Mouse (Mus musculus) cerebellum, adult 2 months (tissue): ENCODE data around the gene Tax1bp1. TPM values are rescaled to one million over a fixed set of nuclear protein-coding genes. Genes with fewer than 3 reads are reported as not detected.

ENCODE experiments used
- DNase-seq, 2 experiments: peaks; one replicate each; pipeline ENCODE4 v3.0.0; 2021
- H3K27ac ChIP-seq: fragments of 200-500 bp; 2 replicates; pipeline ENCODE4 v1.5.1; 2012; ENCODE audit warnings: low read length, control low read depth, inconsistent platforms; ENCODE audit not compliant: insufficient read depth
- H3K27me3 ChIP-seq: fragments of 200-500 bp; 2 replicates; pipeline ENCODE4 v1.6.1; 2012; ENCODE audit warnings: inconsistent platforms, mild to moderate bottlenecking, low read length, moderate library complexity; ENCODE audit not compliant: control insufficient read depth, insufficient read depth
- H3K4me1 ChIP-seq: fragments of 200-500 bp; 2 replicates; pipeline ENCODE4 v1.6.1; 2011; ENCODE audit warnings: low read length; ENCODE audit not compliant: control insufficient read depth, insufficient read depth
- H3K4me3 ChIP-seq: fragments of 200-500 bp; replicated peaks from 2 replicates; pipeline ENCODE3; 2011; ENCODE audit warnings: mild to moderate bottlenecking, low read depth, low read length, control low read depth; ENCODE audit not compliant: insufficient read depth
- CTCF ChIP-seq: fragments of 200-500 bp; IDR thresholded peaks from 2 replicates; pipeline ENCODE4 v1.5.1; 2011; ENCODE audit warnings: low read depth, mild to moderate bottlenecking, control low read depth, low read length, moderate library complexity, borderline replicate concordance; ENCODE audit not compliant: insufficient read depth
- POLR2A ChIP-seq: fragments of 200-500 bp; IDR thresholded peaks from 2 replicates; pipeline ENCODE4 v1.6.1; 2011; ENCODE audit warnings: low read length, control low read depth, borderline replicate concordance; ENCODE audit not compliant: insufficient read depth
- WGBS: fragments of 180-500 bp; shearing (Covaris S2); methylation state at CpG from one replicate; pipeline ENCODE4 v1.1.7; 2018; 5-methylcytosine and 5-hydroxymethylcytosine counted together
- polyA plus RNA-seq: library from polyadenylated mRNA; depleted of rRNA; stranded (reverse); fragments of >200 nt; gene quantifications from 2 replicates; pipeline ENCODE4 v1.2.3, GENCODE M21; 2012; rRNA removed

The Tax1bp1 gene
- polyA plus RNA-seq, 1 experiment = 90.6 TPM

DNA sequence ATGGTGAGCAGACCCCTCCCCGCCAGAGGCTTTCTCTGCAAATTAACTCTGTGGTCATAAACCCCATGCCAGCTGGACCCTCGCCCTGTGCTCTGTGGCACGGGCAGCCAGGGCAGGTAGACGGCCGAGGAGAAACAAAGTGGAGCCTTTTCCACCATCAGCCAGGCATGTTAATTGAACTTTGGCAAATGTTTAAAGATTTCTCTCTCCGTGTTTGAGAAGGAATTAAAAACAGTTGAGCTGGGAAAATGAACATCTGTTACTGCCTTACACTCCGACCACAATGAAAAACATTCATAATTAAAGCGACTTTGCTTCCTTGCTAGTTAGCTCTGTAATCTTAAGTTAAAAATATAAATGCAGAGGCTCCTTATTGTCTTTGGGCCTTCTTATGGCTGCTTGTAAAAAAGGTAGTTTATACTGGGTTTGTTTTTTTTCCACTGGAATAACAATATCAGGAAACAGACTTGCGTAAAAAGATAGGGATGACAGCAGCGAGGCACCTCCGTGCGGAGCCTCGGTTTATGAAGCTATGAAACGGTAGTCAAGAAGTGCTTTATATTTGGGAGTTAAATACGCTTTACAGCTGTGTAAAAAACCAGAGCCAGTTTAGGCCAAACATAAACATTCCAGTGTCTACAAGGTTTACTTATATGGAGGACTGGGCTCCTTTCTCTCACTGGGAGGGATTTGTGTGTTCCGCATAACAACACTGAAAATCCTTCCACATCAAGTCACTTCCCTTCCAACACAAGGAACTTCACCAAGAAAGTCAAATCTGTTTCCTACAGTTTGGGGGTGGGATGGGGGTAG, 81.7 kb downstream of the Tax1bp1 start:
- Histone ChIP-seq H3K27me3 (no peaks in the 10 kb centered on the region), H3K4me3 (no peak overlapping the region), H3K27ac (no peak overlapping the region), H3K4me1 (peaks cover 17% of the 10 kb centered on the region)
- no peak for DNase-seq
- 80% methylated on average over 16 of the region's 16 CpGs for WGBS
- TF ChIP-seq CTCF (no peak), POLR2A (no peak)

DNA sequence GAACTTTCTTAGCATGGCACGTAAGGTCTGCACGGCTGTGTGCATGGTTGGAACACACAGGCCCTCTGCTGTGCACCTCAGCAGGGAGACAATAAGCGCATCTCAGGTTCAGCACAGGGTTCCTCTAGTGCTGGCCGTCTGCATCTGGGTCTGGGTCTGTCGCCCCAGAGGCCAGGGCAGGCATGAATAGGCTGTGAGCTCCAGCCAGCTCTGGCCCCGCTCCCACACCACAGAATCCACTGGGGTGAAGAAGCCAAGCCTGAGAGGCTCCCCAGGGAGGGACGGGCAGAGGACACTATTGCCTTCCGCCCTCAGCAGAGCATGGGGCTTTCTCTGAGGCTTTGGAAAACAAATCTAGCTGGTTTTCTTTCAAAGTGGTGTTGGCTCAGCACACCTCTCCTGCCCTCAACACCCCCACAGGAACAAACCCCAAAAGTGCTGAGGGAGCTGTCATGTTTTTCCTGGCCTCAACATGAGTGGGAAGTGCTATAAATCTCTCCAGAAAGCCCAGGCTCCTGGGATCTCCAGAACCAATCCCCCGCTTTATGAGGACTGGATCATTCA, 82.6 kb downstream of the Tax1bp1 start:
- TF ChIP-seq POLR2A (no peak), CTCF (no peak)
- peak; percentile 23 to 38 for DNase-seq
- H3K4me3 ChIP-seq = no peak overlapping the region
- WGBS = 71% methylated on average over 9 of the region's 9 CpGs
- H3K27me3 ChIP-seq = no peaks in the 10 kb centered on the region
- no peak overlapping the region for H3K27ac ChIP-seq
- H3K4me1 ChIP-seq = peaks cover 17% of the 10 kb centered on the region

DNA sequence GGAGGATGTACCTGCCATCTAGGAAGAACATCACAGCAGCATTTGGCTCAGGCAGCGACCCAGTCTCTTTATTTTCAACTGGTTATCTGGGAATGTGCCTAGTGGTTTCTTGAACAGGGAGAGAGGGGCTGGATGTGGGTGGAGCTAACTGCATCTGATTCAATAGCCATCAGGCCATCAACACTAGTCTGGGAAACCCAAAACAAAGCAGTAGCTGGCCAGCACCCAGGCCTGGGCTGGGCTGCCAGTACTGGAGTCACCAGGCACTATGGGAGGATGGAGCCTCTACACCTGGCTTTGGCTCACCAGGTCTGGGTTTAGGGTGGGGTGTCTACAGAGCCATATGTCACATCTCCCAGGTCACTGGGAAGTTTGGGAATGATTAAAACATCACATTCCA, 83.2 kb downstream of the Tax1bp1 start:
- Histone ChIP-seq H3K27ac (no peak overlapping the region), H3K4me3 (no peak overlapping the region), H3K27me3 (no peaks in the 10 kb centered on the region), H3K4me1 (peaks cover 17% of the 10 kb centered on the region)
- DNase-seq = peak; percentile 23 to 53
- TF ChIP-seq CTCF (no peak), POLR2A (no peak)
- 74% methylated on average over 1 of the region's 1 CpGs for WGBS

DNA sequence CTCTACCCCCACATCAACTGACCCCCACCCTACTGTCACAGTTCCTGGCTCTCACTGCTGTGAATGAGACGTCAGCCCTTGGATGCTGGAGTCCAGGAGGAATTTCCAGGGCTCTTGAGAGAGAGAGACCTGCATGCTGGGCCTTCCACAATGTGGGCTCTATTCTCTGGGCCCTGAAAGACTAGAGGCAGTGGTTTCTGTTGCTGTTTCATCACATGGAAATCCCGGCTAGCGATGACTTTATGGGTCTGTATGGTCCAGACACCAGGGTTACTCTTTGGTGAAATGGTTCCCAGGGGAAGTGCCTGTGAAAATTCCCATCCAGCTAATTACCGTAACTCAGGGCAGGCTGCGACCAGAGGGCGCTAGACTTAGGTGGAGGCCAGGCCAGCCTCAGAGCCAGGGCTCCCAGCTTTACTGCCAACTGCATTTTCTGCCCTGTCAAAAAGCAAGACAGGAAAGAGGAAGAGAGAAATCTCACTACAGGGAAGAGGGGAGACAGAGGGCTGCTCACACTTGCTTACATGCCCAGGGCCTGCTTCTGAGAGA, 83.8 kb downstream of the Tax1bp1 start:
- peak; percentile 23; the same call in 1 of the 2 replicates for TF ChIP-seq CTCF
- no peak for TF ChIP-seq POLR2A
- WGBS = 69% methylated on average over 6 of the region's 6 CpGs

DNA sequence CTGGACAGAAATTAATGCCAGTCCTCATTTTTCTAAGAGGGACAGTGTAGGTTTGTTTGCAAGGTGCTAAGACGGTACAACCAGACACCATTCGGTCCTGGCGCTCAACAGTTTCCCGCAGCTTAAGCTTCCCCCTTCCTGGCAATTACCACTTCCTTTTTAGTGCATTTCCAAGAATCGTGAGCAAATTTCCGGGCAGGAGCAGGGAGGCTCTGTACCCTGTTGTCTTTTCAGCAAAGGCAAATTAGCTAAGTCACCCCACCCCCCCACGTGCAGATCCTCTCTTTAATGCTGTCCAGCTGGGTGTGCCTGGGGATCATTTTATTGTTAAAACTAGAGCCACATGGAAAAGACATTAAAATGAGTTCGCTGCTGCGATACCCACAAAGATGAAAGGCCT, 88.7 kb downstream of the Tax1bp1 start:
- Histone ChIP-seq H3K4me1 (peaks cover 15% of the 10 kb centered on the region), H3K27ac (no peak overlapping the region), H3K4me3 (no peak overlapping the region), H3K27me3 (no peaks in the 10 kb centered on the region)
- 69% methylated on average over 9 of the region's 9 CpGs for WGBS
- no peak for DNase-seq
- TF ChIP-seq CTCF = no peak

More for the DNA sequence above, 83.8 kb downstream of the Tax1bp1 start:
- Histone ChIP-seq H3K4me3 (no peak overlapping the region), H3K27me3 (no peaks in the 10 kb centered on the region), H3K27ac (no peak overlapping the region), H3K4me1 (peaks cover 17% of the 10 kb centered on the region)
- DNase-seq = peak; percentile 23 to 32

DNA sequence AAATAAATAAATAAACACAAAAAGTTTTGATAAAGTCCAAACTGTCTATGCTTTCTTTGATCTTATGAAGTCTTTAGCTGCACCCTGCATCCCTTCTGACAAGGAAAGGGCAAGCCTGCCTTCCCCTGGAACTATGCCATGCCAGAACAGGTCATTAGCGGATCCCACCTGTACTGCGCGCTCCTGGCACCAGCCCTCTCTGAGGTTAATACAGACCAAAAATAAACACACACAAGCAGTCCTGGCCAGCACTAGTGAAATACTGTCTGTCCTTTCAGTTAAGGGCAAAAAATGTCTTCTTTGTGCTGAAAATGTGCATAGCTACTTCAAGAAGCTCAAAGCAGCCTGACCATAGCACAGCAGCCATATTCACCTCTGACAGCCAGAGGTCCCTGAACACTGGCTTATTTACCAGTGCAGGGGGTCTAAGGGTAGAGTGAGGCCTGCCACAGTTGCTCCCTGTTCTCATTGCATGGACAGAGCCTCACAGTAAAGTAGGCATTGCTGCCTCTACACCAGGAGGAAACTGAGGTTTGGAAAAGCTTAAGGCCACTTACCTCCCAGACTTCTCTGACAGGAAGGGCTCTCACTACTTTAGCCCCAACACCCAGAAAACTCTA, 91.8 kb downstream of the Tax1bp1 start:
- Histone ChIP-seq H3K4me1 (peaks cover 8% of the 10 kb centered on the region), H3K27me3 (no peaks in the 10 kb centered on the region), H3K27ac (no peak overlapping the region), H3K4me3 (no peak overlapping the region)
- DNase-seq = peak; percentile 32 to 68
- WGBS = 47% methylated on average over 3 of the region's 3 CpGs
- no peak for TF ChIP-seq POLR2A
- TF ChIP-seq CTCF = no peak

Other genes starting within 250 kb of the Tax1bp1 start
- gene Hibadh, start 73.3 kb upstream of the Tax1bp1 start, polyA plus RNA-seq = 83.1 and 84.5 TPM in 2 replicates